Mouse (Mus musculus) neural tube, embryonic 14.5 days (tissue): ENCODE measurements at regions not wholly inside any gene's neighbourhood (a gene's known extent, or its start where the extent isn't known, plus 50 kb on each side); places are given as distances from the start of the nearest gene placed in this dataset.
A peak's percentile ranks its signal among the peaks of the same experiment; 100 is the strongest.

Experiments
- ATAC-seq: fragments of 200-750 bp; cut with Nextera tagmentation; 2 replicates; pipeline ENCODE4 v1.8.0; 2017; ENCODE audit warnings: low read depth, mild to moderate bottlenecking, moderate TSS enrichment, moderate library complexity
- H3K27ac ChIP-seq: fragments of 300-500 bp; sonication (generic); 2 replicates; pipeline ENCODE4 v1.5.1; 2014; ENCODE audit warnings: low read depth, mild to moderate bottlenecking, control low read depth, low read length, moderate library complexity, mixed read lengths
- H3K27me3 ChIP-seq: fragments of 300-500 bp; sonication (generic); 2 replicates; pipeline ENCODE4 v1.6.1; 2014; ENCODE audit warnings: low read length; ENCODE audit not compliant: control insufficient read depth, insufficient read depth
- H3K36me3 ChIP-seq: fragments of 300-500 bp; sonication (generic); 2 replicates; pipeline ENCODE4 v1.6.1; 2014; ENCODE audit warnings: low read length, mixed read lengths; ENCODE audit not compliant: control insufficient read depth, insufficient read depth
- H3K4me1 ChIP-seq: fragments of 300-500 bp; sonication (generic); 2 replicates; pipeline ENCODE4 v1.6.1; 2014; ENCODE audit warnings: low read length; ENCODE audit not compliant: control insufficient read depth, insufficient read depth
- H3K4me2 ChIP-seq: fragments of 300-500 bp; sonication (generic); 2 replicates; pipeline ENCODE4 v1.6.1; 2014; ENCODE audit warnings: mild to moderate bottlenecking, low read depth, low read length, control low read depth
- H3K4me3 ChIP-seq: fragments of 300-500 bp; sonication (generic); 2 replicates; pipeline ENCODE4 v1.5.1; 2014; ENCODE audit warnings: low read depth, low read length, control low read depth, mixed read lengths
- H3K9ac ChIP-seq: fragments of 300-500 bp; sonication (generic); replicated peaks from 2 replicates; pipeline ENCODE4 v1.6.1; 2014; ENCODE audit warnings: low read depth, mild to moderate bottlenecking, control low read depth, low read length, mixed read lengths
- H3K9me3 ChIP-seq: fragments of 300-500 bp; sonication (generic); 2 replicates; pipeline ENCODE4 v1.6.1; 2016; ENCODE audit warnings: low read length; ENCODE audit not compliant: control insufficient read depth
- WGBS: fragments of 180-500 bp; shearing (Covaris S2); extraction: QIAGEN DNeasy Blood & Tissue Kit; methylation state at CpG from one replicate; pipeline ENCODE4 v1.1.7; 2014; 5-methylcytosine and 5-hydroxymethylcytosine counted together

DNA sequence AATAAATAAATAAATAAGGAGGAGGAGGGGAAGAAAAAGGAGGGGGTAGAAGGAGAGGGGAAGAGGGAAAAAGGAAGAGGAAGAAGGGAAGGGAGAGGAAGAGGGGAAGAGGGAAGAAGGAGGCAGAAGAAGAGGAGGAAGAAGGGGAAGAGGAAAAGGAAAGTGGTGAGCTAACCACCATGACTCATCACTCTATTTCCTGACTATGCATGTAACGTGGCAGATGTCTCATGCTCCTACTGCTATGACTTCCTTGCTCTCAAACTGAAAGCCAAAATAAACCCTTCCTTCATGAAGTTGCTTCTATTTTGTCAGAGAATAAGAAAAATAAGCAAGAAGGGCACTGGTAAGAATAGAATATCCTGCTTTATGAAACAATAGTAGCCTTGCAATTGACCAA lies 242.1 kb upstream of the Rack1 start:
- Histone ChIP-seq H3K9ac (no peak overlapping the region), H3K36me3 (no peaks in the 10 kb centered on the region), H3K9me3 (no peaks in the 10 kb centered on the region), H3K27ac (no peak overlapping the region), H3K4me1 (no peaks in the 10 kb centered on the region), H3K4me2 (no peak overlapping the region), H3K4me3 (no peak overlapping the region), H3K27me3 (no peaks in the 10 kb centered on the region)
- 73% methylated on average over 1 of the region's 1 CpGs for WGBS
- ATAC-seq = no peak

DNA sequence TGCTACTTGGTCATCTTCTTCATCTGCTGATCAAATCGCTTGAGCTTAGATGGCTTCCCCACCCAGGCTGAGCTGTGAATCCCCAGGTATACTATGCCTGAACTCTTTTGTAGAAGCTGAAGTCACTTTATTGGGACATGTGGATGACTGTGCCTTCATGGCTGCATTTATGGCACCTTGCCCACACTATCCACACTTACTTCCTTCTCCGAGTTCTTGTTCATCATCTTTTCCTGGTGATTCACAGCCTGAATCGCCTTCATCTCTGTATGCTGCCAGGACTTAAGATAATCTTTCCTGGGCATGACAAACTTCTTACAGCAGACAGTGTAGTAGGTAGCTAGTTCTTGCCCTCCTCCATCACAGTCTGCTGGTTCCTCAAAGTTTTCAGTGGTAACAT lies 248.1 kb upstream of the Rack1 start:
- Histone ChIP-seq H3K4me3 (no peak overlapping the region), H3K36me3 (no peaks in the 10 kb centered on the region), H3K27ac (no peak overlapping the region), H3K4me2 (no peak overlapping the region), H3K9me3 (no peaks in the 10 kb centered on the region), H3K9ac (no peak overlapping the region), H3K27me3 (no peaks in the 10 kb centered on the region), H3K4me1 (no peaks in the 10 kb centered on the region)
- WGBS = 89% methylated on average over 3 of the region's 3 CpGs
- no peak for ATAC-seq

DNA sequence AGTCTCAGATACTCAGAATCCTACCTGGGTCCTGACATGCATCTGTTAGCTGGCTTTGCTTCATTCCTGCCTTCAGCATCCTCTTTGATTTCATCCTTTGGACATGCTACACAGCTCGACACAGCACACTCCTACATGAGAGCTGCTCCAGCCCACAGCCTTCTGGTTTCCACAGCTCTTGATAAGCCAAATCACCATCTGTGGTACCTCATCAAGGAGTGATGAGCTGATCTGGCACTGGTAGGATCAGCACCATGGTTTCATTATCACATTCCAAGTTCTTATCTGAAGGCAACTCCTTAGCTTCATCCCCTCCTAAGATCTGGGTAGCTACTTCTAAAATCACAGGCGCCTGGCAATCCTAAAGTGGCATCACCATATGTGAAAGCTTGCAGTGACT lies 248.9 kb upstream of the Rack1 start:
- Histone ChIP-seq H3K4me2 (no peak overlapping the region), H3K9me3 (no peaks in the 10 kb centered on the region), H3K4me3 (no peak overlapping the region), H3K36me3 (no peaks in the 10 kb centered on the region), H3K4me1 (no peaks in the 10 kb centered on the region), H3K27ac (no peak overlapping the region), H3K27me3 (no peaks in the 10 kb centered on the region), H3K9ac (no peak overlapping the region)
- 88% methylated on average over 2 of the region's 2 CpGs for WGBS
- no peak for ATAC-seq

DNA sequence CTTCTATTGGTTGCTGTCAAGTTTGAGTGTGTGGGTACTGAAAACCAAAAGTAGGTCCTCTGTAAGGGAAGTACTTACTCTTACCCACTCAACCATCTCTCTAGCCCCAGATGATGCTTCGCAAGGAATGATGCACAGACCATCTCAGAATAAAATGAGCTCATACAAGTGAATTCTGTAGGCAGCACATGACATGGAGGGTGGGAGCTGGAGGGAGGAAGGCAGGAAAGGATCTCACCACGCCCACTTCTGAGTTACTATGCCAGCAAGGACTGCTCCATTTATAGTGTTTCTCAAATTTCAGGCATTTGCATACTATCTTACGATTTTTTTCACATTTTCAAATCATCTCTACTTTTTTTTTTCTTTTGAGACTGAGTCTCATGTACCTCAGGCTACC lies 273.8 kb upstream of the Rack1 start:
- Histone ChIP-seq H3K27ac (no peak overlapping the region), H3K4me2 (no peak overlapping the region), H3K4me3 (no peak overlapping the region), H3K27me3 (no peaks in the 10 kb centered on the region), H3K9ac (no peak overlapping the region), H3K9me3 (no peaks in the 10 kb centered on the region), H3K4me1 (no peaks in the 10 kb centered on the region), H3K36me3 (no peaks in the 10 kb centered on the region)
- 80% methylated on average over 3 of the region's 3 CpGs for WGBS
- ATAC-seq = no peak

DNA sequence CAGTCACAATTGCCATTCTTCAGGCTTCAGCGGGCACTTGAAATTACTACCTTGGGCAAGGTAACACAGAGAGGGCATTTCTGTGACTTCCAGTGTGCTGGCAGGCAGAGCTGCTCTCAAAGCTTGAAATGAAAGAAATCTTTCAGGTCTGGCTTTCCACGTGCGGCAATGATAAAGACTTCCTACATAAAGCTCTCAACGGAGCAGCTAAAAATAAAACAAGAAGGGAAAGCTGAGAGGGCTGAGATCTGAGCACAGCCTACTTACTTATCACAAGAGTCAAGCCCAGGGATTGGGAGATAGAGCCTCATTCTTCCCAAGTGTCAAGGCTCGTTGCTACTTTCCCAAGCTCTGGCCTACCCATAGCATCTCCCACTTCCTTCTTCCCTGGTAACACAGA lies 274.6 kb upstream of the Rack1 start:
- no peak for ATAC-seq
- Histone ChIP-seq H3K9ac (no peak overlapping the region), H3K27ac (no peak overlapping the region), H3K9me3 (no peaks in the 10 kb centered on the region), H3K4me2 (no peak overlapping the region), H3K36me3 (no peaks in the 10 kb centered on the region), H3K4me1 (no peaks in the 10 kb centered on the region), H3K27me3 (no peaks in the 10 kb centered on the region), H3K4me3 (no peak overlapping the region)
- 75% methylated on average over 5 of the region's 5 CpGs for WGBS

DNA sequence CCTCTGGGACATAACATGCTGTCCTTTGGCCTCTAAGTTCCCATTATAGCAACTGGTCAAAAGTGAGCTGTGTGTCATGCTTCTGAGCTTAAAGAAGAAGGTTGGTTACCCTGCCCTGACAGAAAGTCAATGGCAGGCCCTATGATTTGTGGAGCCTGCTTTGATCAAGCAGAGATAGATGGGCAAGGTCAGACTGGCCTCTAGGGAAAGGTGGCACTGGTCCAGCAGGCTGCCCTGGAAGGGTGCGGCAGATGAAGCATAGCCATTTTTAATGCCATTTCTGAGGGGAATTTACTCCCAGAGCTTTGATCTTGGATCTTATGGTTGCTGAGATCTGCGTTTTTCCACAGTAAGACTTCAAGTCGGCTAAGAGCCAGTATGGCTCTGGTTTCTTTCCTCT lies 293.2 kb upstream of the Rack1 start:
- no peaks in the 10 kb centered on the region for H3K27me3 ChIP-seq
- H3K4me2 ChIP-seq = no peak overlapping the region
- H3K36me3 ChIP-seq = no peaks in the 10 kb centered on the region
- H3K27ac ChIP-seq = no peak overlapping the region
- no peaks in the 10 kb centered on the region for H3K4me1 ChIP-seq
- no peaks in the 10 kb centered on the region for H3K9me3 ChIP-seq
- H3K4me3 ChIP-seq = no peak overlapping the region
- no peak overlapping the region for H3K9ac ChIP-seq
- ATAC-seq = no peak
- WGBS = 82% methylated on average over 3 of the region's 3 CpGs

DNA sequence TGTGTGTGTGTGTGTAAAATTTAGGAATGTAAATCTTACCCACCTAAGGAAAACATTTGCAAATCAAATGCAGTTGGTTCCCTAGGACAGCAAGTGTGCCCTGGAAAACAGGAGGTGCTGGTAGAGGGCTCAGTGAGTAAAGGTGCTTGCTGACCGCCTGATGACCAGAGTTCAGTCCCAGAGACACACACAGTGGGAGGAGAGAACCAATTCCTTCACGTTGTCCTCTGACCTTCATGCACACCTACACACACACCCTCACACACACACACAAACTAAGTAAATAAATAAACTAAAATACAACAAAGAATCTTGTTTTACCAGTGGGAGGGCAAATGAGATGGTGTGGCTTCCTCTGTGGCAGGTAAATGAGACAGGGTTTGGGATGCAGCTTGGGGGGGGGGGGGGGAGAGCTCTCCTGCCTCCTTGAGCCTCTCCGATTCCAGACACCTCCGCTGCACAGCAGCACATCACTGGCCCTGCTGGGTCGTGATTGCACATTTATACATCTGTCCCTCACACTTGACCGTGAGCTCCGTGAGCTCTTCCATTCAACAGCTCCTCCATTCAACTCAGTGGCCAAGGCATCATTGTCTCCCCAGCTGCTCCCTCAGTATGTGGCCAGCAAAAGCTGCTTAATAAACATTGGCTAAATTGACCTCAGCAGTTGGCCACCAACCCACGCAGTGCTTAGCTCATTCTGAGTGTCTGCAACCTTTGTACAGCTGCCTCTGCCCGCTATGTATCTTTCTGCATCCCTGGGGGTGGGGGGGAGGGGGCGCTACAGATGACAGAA lies 297.9 kb upstream of the Rack1 start:
- Histone ChIP-seq H3K4me3 (no peak overlapping the region), H3K4me2 (no peak overlapping the region)

DNA sequence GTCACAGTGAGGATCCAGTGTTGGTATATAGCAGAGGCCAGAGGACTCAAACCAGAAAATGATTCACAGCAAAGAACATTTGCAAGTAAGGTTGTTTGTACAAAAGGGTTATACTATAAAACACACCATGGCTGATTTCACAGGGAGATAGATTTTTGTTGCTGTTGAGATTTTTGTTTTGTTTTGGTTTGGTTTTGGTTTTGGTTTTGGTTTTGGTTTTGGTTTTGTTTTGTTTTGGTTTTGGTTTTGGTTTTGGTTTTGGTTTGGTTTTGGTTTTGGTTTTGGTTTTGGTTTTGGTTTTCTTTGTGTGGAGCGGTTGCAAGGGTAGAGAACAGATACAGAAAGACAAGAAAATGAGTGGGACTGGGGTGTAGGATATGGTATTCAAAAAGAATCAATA lies 301.1 kb upstream of the Rack1 start:
- no peaks in the 10 kb centered on the region for H3K36me3 ChIP-seq
- no peak overlapping the region for H3K4me3 ChIP-seq
- H3K9ac ChIP-seq = no peak overlapping the region
- H3K27ac ChIP-seq = no peak overlapping the region
- H3K27me3 ChIP-seq = no peaks in the 10 kb centered on the region
- H3K4me1 ChIP-seq = no peaks in the 10 kb centered on the region
- no peak overlapping the region for H3K4me2 ChIP-seq
- WGBS = 88% methylated on average over 1 of the region's 1 CpGs
- H3K9me3 ChIP-seq = no peaks in the 10 kb centered on the region
- ATAC-seq = no peak

More for the DNA sequence above, 297.9 kb upstream of the Rack1 start:
- Histone ChIP-seq H3K27me3 (no peaks in the 10 kb centered on the region), H3K9ac (no peak overlapping the region), H3K4me1 (no peaks in the 10 kb centered on the region), H3K36me3 (no peaks in the 10 kb centered on the region), H3K9me3 (no peaks in the 10 kb centered on the region), H3K27ac (no peak overlapping the region)
- ATAC-seq = peak; percentile 38; the same call in 1 of the 2 replicates
- 24% methylated on average over 10 of the region's 10 CpGs for WGBS

DNA sequence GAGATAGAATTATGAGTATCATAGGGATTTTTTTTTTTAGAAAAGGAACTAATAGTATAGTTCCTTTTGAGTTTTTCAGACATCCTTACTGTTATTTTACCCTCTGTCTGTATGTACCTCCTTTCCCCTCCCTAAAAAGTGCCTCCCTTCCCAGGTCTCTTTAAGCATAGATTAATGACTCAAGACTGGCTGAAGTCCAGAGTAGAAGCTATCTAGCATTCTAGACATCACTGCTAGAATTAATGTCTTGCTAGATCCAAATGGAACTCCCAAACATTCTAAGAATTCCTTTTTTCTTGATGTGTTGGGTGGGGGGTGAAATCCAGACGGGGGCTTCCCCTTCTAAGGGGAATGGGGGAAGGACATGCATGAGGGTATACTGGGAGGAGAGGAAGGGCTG lies 311.8 kb upstream of the Rack1 start:
- WGBS = 73% methylated on average over 1 of the region's 1 CpGs
- Histone ChIP-seq H3K27ac (no peak overlapping the region), H3K27me3 (no peaks in the 10 kb centered on the region), H3K9ac (no peak overlapping the region), H3K4me1 (no peaks in the 10 kb centered on the region), H3K36me3 (no peaks in the 10 kb centered on the region), H3K4me2 (no peak overlapping the region), H3K9me3 (no peaks in the 10 kb centered on the region), H3K4me3 (no peak overlapping the region)
- no peak for ATAC-seq
